Mouse (Mus musculus): ENCODE data around the gene Dip2a. TPM values are rescaled to one million over a fixed set of nuclear protein-coding genes. Genes with fewer than 3 reads are reported as not detected.
A peak's percentile ranks its signal among the peaks of the same experiment; 100 is the strongest.

The Dip2a gene
- polyA plus RNA-seq (2012; rRNA removed): 32.2 and 37.1 TPM in 2 replicates
- polyA plus RNA-seq (2014; fragmentation: Nextera tagmentation; extraction: Ambion mirVana): 8.3 TPM in 2 replicates

DNA sequence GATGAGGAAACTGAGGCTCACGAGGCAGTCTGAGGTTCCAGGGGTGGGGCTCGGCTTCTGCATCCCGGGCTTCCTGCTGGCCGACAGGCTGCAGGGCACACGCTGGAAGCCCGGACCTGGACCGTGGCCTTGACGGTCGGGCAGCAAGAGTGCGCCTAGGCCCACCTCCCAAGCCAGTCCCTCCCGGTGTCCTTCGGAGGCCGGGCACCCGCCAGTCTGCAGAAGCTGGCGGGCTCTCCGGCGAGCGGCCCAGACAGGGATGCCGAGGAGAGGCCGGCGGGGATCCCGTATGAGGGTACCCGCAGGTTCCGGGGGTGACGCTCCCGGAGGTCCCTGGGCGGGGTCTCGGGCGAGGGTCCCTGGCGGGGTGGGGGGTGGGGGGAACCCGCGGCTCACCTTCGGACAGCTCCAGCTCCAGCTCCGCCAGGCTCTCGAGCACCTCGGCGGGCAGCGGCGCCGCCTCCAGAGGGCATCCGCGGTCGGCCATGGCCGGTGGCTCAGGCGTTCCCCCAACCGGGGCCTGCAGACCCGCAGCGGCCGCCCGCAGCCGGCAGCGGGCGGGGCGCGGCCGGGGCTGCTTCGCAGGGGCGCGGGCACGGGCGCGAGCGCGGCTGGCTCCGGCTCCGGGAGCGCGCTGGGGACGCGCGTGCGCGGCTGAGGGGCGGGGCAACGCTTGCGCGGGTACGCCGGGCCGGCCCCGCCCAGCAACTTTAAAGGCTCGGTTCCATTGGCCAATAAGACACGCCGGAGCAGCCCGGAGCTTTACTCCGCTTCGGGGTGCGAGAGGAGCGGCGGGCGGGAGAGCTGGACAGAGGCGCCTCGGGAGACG is at the start of gene Dip2a:
TSS of gene Dip2a (minus strand) at position 581 of the 829 bp plus-strand sequence.
- H3K9me3 ChIP-seq (ENCODE audit: control insufficient read depth, low read length): no peaks in the 10 kb centered on the region
- H3K4me1 ChIP-seq (ENCODE audit: control insufficient read depth, insufficient read depth, low read length): peaks cover 23% of the 10 kb centered on the region
- H3K4me2 ChIP-seq (replicated peaks; ENCODE audit: low read depth, low read length, severe bottlenecking): peak within 1 kb of the TSS; percentile 80
- peak within 1 kb of the TSS; percentile 90 for H3K4me3 ChIP-seq (replicated peaks; ENCODE audit: low read length)
- no peaks in the 10 kb centered on the region for H3K27me3 ChIP-seq (ENCODE audit: control insufficient read depth, insufficient read depth, low read length)
- ATAC-seq (ENCODE audit: low FRiP score, low read depth) (peak; percentile 92), DNase-seq (ENCODE audit: low spot score) (peak; percentile 87)
- 2% methylated on average over 32 of the region's 94 CpGs for WGBS
- H3K9ac ChIP-seq (ENCODE audit: low read depth, low read length, severe bottlenecking): peak within 1 kb of the TSS; percentile 88
- peak within 1 kb of the TSS; percentile 79 for H3K27ac ChIP-seq (replicated peaks; ENCODE audit: low read depth, low read length)
- no peaks in the 10 kb centered on the region for H3K36me3 ChIP-seq (ENCODE audit: control insufficient read depth, insufficient read depth, low read length)
- peak; percentile 56; the same call in 1 of the 2 replicates for TF ChIP-seq POLR2A (IDR thresholded peaks at IDR 0.05; ENCODE audit: borderline replicate concordance, extremely low read depth, insufficient read depth, insufficient read length)

DNA sequence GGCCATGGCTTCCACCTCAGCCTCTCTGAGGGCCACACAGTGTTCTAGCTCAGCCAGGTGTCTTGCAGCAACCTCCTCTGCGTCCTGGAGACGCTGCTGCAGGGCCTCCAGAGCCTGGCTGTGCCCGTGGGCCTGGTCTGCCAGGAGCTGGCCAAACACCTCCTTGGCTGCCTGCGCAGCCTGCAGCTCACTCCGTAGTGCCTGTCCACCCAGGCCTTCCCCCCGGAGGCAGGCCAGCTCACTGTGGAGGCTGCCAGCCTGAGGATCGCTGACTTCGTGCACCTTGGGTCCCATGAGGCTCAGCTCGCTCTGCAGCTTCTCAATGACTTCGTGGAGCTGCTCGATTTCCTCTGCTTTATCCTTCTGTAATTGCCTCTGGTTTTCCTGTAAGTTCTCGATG is 47.5 kb upstream of the Dip2a start:
- no peak overlapping the region for H3K27ac ChIP-seq (replicated peaks; ENCODE audit: low read depth, low read length)
- H3K36me3 ChIP-seq (ENCODE audit: control insufficient read depth, insufficient read depth, low read length): peaks cover 51% of the 10 kb centered on the region
- no peaks in the 10 kb centered on the region for H3K9me3 ChIP-seq (ENCODE audit: control insufficient read depth, low read length)
- no peak overlapping the region for H3K4me2 ChIP-seq (replicated peaks; ENCODE audit: low read depth, low read length, severe bottlenecking)
- no peak overlapping the region for H3K4me3 ChIP-seq (replicated peaks; ENCODE audit: low read length)
- WGBS: 92% methylated on average over 12 of the region's 12 CpGs
- no peak for ATAC-seq (ENCODE audit: low FRiP score, low read depth)
- no peak for TF ChIP-seq POLR2A (IDR thresholded peaks at IDR 0.05; ENCODE audit: borderline replicate concordance, extremely low read depth, insufficient read depth, insufficient read length)
- no peak for DNase-seq (ENCODE audit: low spot score)
- H3K4me1 ChIP-seq (ENCODE audit: control insufficient read depth, insufficient read depth, low read length): no peaks in the 10 kb centered on the region
- no peak overlapping the region for H3K9ac ChIP-seq (ENCODE audit: low read depth, low read length, severe bottlenecking)
- no peaks in the 10 kb centered on the region for H3K27me3 ChIP-seq (ENCODE audit: control insufficient read depth, insufficient read depth, low read length)

DNA sequence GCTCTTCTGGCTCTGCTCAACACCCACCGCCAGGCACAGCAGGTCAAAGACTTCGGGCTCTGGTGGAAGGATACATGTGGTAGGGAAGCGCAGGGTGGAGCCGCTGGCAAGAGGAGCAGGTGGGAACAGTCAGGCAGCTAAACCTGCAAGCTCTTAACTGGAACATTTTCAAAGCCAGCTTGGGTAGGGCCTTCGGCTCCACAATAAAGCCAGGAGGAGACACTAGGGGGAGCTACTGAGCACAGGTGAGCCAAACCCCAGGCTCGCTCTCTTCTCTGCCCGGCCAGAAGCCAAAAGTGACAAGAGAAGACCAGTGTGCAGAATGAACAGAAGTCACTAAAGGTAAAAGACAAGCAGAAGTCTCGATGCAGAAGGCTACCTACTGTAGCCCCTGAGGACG is 46.7 kb upstream of the Dip2a start:
- Histone ChIP-seq H3K36me3 (ENCODE audit: control insufficient read depth, insufficient read depth, low read length) (peaks cover 51% of the 10 kb centered on the region), H3K9me3 (ENCODE audit: control insufficient read depth, low read length) (no peaks in the 10 kb centered on the region), H3K27me3 (ENCODE audit: control insufficient read depth, insufficient read depth, low read length) (no peaks in the 10 kb centered on the region), H3K27ac (replicated peaks; ENCODE audit: low read depth, low read length) (no peak overlapping the region), H3K4me2 (replicated peaks; ENCODE audit: low read depth, low read length, severe bottlenecking) (no peak overlapping the region), H3K9ac (ENCODE audit: low read depth, low read length, severe bottlenecking) (no peak overlapping the region), H3K4me1 (ENCODE audit: control insufficient read depth, insufficient read depth, low read length) (no peaks in the 10 kb centered on the region), H3K4me3 (replicated peaks; ENCODE audit: low read length) (no peak overlapping the region)
- 80% methylated on average over 9 of the region's 9 CpGs for WGBS
- DNase-seq (ENCODE audit: low spot score) (peak; percentile 7), ATAC-seq (ENCODE audit: low FRiP score, low read depth) (no peak)
- no peak for TF ChIP-seq POLR2A (IDR thresholded peaks at IDR 0.05; ENCODE audit: borderline replicate concordance, extremely low read depth, insufficient read depth, insufficient read length)

DNA sequence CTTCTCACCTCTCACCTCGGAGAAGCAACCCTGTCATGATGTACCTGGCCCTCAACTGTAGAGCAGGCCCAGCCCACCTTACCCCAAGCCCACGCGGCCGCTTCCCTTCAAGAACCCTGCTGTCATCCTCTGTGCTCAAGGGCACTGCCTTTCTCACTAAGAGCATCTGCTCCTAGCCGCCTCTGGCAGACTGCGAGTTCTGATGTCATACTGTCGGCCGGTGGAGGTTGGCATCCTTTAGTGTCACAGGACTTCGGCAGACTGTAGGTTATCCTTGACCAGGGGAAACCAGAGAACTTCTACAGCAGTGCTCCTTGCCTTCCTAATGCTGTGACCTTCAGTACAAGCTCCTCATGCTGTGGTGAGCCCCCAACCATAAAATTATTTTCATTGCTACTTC is 46.1 kb upstream of the Dip2a start:
- no peaks in the 10 kb centered on the region for H3K9me3 ChIP-seq (ENCODE audit: control insufficient read depth, low read length)
- H3K4me3 ChIP-seq (replicated peaks; ENCODE audit: low read length): no peak overlapping the region
- no peaks in the 10 kb centered on the region for H3K27me3 ChIP-seq (ENCODE audit: control insufficient read depth, insufficient read depth, low read length)
- no peak for DNase-seq (ENCODE audit: low spot score)
- H3K4me2 ChIP-seq (replicated peaks; ENCODE audit: low read depth, low read length, severe bottlenecking): no peak overlapping the region
- H3K9ac ChIP-seq (ENCODE audit: low read depth, low read length, severe bottlenecking): no peak overlapping the region
- no peak overlapping the region for H3K27ac ChIP-seq (replicated peaks; ENCODE audit: low read depth, low read length)
- peaks cover 57% of the 10 kb centered on the region for H3K36me3 ChIP-seq (ENCODE audit: control insufficient read depth, insufficient read depth, low read length)
- ATAC-seq (ENCODE audit: low FRiP score, low read depth): no peak
- no peaks in the 10 kb centered on the region for H3K4me1 ChIP-seq (ENCODE audit: control insufficient read depth, insufficient read depth, low read length)
- 93% methylated on average over 9 of the region's 9 CpGs for WGBS
- TF ChIP-seq POLR2A (IDR thresholded peaks at IDR 0.05; ENCODE audit: borderline replicate concordance, extremely low read depth, insufficient read depth, insufficient read length): no peak

DNA sequence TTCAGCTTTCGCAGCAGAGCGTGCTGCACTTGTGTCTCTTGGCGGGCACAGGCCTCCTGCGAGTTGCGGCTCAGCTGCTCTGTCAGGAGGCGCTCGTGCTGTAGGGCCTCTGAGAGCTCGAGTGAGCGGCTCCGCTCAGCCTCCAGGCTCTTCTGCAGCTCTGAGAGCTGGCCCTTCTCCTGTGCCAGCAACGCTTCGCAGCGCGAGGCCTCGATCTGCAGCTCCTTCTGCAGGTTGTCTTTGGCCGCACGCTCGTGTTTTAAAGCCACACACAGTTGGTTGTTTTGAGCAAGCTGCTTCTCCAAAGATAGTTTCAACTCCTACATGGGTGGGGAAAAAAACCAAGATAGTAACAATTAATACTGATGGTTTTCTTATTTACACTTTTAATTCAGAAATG is 29.9 kb upstream of the Dip2a start:
- no peak for ATAC-seq (ENCODE audit: low FRiP score, low read depth)

More for the DNA sequence above, 29.9 kb upstream of the Dip2a start:
- H3K4me2 ChIP-seq (replicated peaks; ENCODE audit: low read depth, low read length, severe bottlenecking): no peak overlapping the region
- peaks cover 66% of the 10 kb centered on the region for H3K36me3 ChIP-seq (ENCODE audit: control insufficient read depth, insufficient read depth, low read length)
- DNase-seq (ENCODE audit: low spot score): no peak
- no peaks in the 10 kb centered on the region for H3K9me3 ChIP-seq (ENCODE audit: control insufficient read depth, low read length)
- H3K27ac ChIP-seq (replicated peaks; ENCODE audit: low read depth, low read length): no peak overlapping the region
- TF ChIP-seq POLR2A (IDR thresholded peaks at IDR 0.05; ENCODE audit: borderline replicate concordance, extremely low read depth, insufficient read depth, insufficient read length): no peak
- H3K4me3 ChIP-seq (replicated peaks; ENCODE audit: low read length): no peak overlapping the region
- WGBS: 94% methylated on average over 18 of the region's 18 CpGs
- H3K4me1 ChIP-seq (ENCODE audit: control insufficient read depth, insufficient read depth, low read length): no peaks in the 10 kb centered on the region
- H3K9ac ChIP-seq (ENCODE audit: low read depth, low read length, severe bottlenecking): no peak overlapping the region
- no peaks in the 10 kb centered on the region for H3K27me3 ChIP-seq (ENCODE audit: control insufficient read depth, insufficient read depth, low read length)

Measured in limb, embryonic 14.5 days (tissue).